Mouse (Mus musculus): Measurements from ENCODE around the gene Eri2.

Gene Eri2

GRCm38 (mm10) chr7:119793586-119794250 is at the start of gene Eri2, which contains the start of gene Rexo5:
Gene Eri2, minus strand, starts transcription at chr7:119794058.
Gene Rexo5, plus strand, starts transcription at chr7:119794006.
- in situ Hi-C loops (cut with MboI, MseI) = loop anchor here (5.0 to 25.0 kb wide), 3 partner anchors 41 to 844 kb away; partner anchors contain the start of gene Uqcrc2 (in 1 of the 2)

DNA sequence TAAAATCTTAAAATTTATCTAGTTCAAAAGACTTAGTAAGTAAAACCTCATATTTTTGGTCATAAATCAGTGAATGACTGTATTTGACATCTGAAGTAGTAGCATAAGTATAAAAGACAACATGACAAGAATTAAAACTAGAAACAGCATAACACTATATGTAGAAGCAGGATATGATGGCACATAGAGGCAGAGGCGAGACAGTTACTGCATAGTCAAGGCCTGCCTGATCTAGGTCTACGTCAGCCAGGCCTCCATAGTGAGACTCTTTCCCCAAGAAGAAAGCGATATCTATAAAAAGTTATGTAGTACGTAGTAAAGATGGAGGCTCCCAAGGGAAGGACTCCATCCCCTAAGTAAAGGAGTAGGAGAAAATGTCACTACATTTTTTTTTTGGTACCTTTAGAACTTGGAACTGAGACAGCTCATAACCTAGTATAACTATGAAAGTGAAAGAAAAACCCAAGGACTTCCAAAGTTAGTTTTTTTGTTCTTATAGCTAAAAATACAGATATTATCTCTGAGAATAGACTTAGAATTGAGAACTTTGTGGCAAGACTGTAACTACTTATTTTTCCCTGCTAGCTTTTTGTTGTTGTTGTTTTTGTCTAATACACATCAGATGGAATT is 48.1 kb upstream of the Eri2 start:
- in situ Hi-C loops (cut with MboI, MseI) = no loop called here

- in situ Hi-C loops (cut with MboI, MseI) = loop anchor here in 1 of 2 experiments (5.0 kb wide), 1 partner anchor 39 kb away; no protein-coding TSS in a partner anchor
These were observed 42.3 kb upstream of the Eri2 start for GRCm38 (mm10) chr7:119835996-119836777.

DNA sequence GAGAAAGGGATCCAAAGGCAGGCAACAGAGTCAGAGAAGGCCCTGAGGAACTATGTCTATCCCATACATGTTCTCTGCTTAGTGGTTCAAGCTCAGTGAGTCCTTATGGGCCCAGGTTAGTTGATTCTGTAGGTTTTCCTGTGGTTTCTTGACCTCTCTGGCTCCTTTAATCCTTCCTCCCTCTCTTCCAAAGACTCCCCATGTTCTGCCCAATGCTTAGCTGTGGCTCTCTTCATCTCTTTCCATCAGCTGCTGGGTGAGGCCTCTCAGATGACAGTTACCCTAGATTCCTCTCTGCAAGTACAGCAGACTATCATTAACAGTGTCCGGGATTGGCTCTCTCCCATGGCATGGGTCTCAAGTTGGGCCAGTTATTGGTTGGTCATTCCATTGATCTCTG is 41.5 kb upstream of the Eri2 start:
- in situ Hi-C loops (cut with MboI, MseI) = loop anchor here in 1 of 2 experiments (5.0 kb wide), 1 partner anchor 38 kb away; no protein-coding TSS in a partner anchor

DNA sequence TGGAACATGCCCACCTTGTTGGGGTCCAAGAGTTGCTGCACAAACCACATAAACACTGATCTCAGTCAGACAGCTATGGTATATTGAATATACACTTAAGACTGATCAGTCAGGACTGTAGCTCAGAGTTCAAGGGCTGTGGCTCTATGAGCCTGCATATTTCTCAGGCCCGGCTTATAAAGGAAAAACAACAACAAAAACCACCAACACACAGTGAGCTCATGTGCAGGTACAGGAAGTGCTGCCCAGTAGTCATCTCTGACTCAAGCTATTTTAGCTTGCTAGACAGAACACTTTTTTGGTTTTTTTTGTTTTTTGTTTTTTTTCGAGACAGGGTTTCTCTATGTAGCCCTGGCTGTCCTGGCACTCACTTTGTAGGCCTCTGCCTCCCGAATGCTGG is 14.9 kb upstream of the Eri2 start:
- in situ Hi-C loops (cut with MboI, MseI) = no loop called here

DNA sequence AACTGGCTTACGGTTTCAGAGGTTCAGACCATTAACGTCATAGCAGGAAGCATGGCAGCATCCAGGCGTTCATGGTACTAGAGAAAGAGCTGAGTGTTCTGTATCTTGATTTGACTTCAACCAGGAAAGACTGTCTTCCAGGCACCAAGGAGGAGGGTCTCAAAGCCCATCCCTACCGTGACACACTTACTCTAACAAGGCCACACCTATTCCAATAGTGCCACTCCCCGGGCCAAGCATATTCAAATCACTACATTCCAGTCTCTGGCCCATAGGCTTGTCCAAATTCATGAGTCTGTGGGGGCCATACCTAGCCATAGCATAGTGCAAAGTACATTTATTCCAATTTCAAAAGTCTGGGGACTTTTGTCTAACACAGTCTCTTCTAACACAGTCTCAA is 13.5 kb upstream of the Eri2 start:
- in situ Hi-C loops (cut with MboI, MseI) = no loop called here

GRCm38 (mm10) chr7:119800991-119801390 is 7.1 kb upstream of the Eri2 start:
- in situ Hi-C loops (cut with MboI, MseI) = no loop called here

DNA sequence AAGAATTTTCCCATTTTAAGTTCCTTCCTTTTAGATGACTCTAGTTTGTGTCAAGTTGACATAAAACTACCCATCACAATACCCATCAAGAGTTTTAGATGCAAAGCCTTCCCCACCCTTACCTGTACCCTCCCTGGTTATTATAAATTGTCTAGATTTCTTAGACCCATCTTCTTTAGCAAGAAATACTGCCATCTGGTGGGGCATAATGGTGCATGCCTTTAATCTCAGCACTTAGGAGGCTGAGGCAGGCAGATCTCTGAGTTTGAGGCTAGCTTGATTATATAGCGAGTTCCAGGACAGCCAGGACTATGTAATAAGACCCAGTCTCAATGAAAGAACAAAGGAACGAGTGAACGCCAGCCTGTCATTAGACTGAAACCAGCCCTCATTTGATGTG is 6.6 kb upstream of the Eri2 start:
- in situ Hi-C loops (cut with MboI, MseI) = no loop called here

DNA sequence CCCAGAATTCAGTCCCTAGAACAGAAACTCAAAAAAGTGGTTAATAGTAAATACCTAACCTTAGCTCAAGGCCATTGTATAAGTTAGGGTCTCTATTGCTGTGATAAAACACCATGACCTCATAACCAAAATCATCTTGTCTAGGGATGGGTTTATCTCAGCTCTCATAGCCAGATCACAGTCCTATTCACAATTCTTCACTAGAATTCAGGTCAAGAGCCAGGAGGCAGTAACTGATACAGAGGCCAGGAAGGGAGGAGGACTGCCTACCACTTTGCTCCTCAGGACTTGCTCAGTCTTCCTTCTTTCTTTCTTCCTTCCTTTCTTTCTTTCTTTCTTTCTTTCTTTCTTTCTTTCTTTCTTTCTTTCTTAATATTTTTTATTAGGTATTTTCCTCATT is 1.5 kb upstream of the Eri2 start:
- in situ Hi-C loops (cut with MboI, MseI) = loop anchor here in 1 of 2 experiments (5.0 to 25.0 kb wide), 2 partner anchors 42 to 842 kb away; partner anchors contain the start of gene Uqcrc2

DNA sequence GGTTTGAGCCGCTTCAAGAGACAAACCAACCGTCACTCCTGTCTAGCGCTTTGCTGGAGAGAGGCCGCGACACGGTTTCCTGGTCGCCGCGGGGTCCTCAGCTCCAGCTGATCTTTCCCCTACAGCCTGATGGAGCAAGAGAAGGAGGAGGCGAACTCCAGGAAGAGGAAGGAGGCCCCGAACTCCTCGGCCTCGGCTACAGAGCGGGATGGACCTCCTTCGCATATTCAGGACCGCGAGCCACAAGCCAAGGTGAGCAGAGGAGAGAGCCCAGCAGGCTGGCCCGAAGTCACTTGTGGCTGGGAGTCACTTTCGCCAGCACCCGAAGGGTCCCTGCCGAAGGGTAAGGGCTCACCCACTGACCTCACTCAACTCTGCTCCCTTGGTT is 387 bp upstream of the Eri2 start:
- in situ Hi-C loops (cut with MboI, MseI) = loop anchor here (5.0 to 25.0 kb wide), 3 partner anchors 42 to 843 kb away; partner anchors contain the start of gene Uqcrc2 (in 1 of the 2)

DNA sequence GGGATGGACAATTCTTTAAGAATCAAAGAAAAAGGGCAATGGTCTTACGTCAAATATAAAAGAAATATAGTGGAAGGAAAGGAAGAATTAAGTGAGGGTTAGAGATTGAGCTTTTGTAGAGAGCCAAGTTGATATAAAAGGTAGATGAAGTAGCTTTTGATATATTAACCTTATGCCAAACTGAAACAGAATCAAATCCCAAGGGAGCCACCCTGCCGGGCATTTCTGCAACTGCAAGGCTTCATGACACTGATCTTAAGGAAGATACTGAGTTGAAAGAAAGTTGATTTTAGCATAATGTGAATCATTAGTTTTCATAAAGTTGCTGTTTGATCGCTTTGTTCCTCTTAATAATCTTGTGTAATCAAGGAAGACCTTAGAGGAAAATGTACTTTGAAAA is 4.8 kb downstream of the Eri2 start:
- in situ Hi-C loops (cut with MboI, MseI) = loop anchor here in 1 of 2 experiments (25.0 kb wide), 1 partner anchor 848 kb away; the partner anchor contains the start of gene Uqcrc2

- in situ Hi-C loops (cut with MboI, MseI) = loop anchor here in 1 of 2 experiments (25.0 kb wide), 1 partner anchor 852 kb away; the partner anchor contains the start of gene Uqcrc2
These were observed 8.9 kb downstream of the Eri2 start for GRCm38 (mm10) chr7:119784908-119785307.

- in situ Hi-C loops (cut with MboI, MseI) = loop anchor here in 1 of 2 experiments (25.0 kb wide), 1 partner anchor 854 kb away; the partner anchor contains the start of gene Uqcrc2
These were observed 10.4 kb downstream of the Eri2 start for GRCm38 (mm10) chr7:119783453-119783852.

DNA sequence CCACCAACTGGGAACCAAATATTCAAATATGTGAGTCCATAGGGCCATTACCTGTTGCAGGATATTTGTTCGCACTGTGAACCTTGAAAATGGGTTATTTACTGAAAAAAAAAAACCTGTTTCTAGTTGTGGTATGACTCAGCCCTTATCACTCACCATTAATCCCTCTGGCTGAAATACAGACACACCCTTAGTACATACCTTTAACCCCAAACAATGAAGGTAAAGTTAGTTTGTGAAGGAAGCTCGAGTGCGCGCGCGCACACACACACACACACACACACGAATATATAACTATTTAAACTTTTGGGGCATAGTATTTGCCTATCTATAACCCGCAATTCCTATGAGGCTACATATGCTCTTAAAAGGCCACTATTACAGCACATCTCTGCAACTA is 24.0 kb downstream of the Eri2 start:
- in situ Hi-C loops (cut with MboI, MseI) = no loop called here

GRCm38 (mm10) chr7:119766996-119767395 is 26.9 kb downstream of the Eri2 start:
- in situ Hi-C loops (cut with MboI, MseI) = no loop called here

DNA sequence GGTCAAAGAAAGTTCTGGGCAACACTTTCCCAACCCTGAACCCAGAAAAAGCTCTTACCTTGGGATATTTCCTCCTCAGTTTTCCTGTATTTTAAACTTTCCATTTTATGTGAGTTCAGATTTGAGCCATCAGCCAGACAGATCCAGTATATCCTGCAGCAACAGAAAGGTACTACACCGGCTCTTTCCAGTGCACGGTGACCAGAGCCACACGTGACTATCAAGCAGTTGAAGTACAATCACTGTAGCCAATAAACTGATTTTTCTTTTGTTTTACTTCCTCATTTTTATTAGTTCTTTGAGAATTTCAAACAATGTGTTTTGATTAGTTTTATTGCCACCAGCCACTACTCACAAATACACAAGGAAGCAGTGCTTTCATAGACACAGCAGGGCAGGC is 29.5 kb downstream of the Eri2 start:
- in situ Hi-C loops (cut with MboI, MseI) = no loop called here

- in situ Hi-C loops (cut with MboI, MseI) = no loop called here
These were observed 31.6 kb downstream of the Eri2 start for GRCm38 (mm10) chr7:119762166-119762697.

DNA sequence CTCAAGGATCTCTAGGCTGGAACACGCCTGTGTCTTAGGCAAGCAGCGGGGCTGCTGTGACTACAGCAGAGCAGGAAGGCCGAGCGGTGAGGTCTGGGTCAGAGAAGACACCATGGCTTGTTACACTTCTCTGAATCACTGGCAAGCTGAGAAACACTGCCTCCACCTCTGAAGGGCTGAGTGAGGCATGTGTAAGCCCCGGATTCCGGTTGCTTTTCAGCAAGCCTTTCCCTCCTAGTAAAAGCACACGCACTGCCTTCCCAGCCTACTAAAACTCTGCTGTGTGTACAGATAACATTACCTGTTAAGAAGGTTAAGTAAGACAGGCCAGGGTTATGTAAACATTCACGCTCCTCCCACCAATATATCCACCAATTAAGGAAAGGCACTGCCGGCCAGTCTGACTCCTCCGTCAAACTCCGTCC is 33.3 kb downstream of the Eri2 start, which contains the start of gene Acsm3:
TSS of gene Acsm3 (plus strand) at position 397 of the 425 bp plus-strand sequence.
- in situ Hi-C loops (cut with MboI, MseI) = no loop called here

DNA sequence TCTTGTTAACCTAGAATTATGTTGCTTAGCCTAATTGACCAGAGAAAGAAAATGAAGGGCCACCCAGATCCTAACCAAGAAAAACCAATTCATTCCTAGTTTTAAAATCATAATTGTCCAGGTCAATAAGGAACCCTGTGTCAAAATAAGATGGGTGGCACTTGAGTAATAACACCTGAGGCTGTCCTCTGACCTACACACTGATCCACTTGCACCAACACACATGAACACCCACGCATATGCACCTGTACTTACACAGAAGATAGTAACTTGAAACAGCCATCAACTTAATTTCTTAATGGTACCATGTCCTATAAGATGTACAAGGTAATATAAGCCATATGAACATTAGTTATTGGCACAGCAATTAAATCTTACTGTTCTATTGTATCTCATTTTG is 40.2 kb downstream of the Eri2 start:
- in situ Hi-C loops (cut with MboI, MseI) = loop anchor here in 1 of 2 experiments (5.0 kb wide), 1 partner anchor 39 kb away; the partner anchor contains the start of genes Eri2 and Rexo5

- in situ Hi-C loops (cut with MboI, MseI) = loop anchor here in 1 of 2 experiments (5.0 kb wide), 1 partner anchor 42 kb away; the partner anchor contains the start of genes Eri2 and Rexo5
These were observed 43.9 kb downstream of the Eri2 start for GRCm38 (mm10) chr7:119749942-119750341.

GRCm38 (mm10) chr7:119748761-119749160 is 45.1 kb downstream of the Eri2 start:
- in situ Hi-C loops (cut with MboI, MseI) = no loop called here

Measured in T-helper 17 cell (primary cell).